Mouse (Mus musculus) cortical plate, adult 2 months (tissue): ENCODE results near the gene Mymx. TPM values are rescaled to one million over a fixed set of nuclear protein-coding genes. Genes with fewer than 3 reads are reported as not detected.
A peak's percentile ranks its signal among the peaks of the same experiment; 100 is the strongest.

Experiments used
- H3K27ac ChIP-seq: fragments of 200-500 bp; 2 replicates; pipeline ENCODE4 v1.5.1; 2012; ENCODE audit warnings: low read length, control low read depth, inconsistent platforms; ENCODE audit not compliant: insufficient read depth
- H3K4me1 ChIP-seq: fragments of 200-500 bp; 2 replicates; pipeline ENCODE4 v1.6.1; 2011; ENCODE audit warnings: low read length; ENCODE audit not compliant: control insufficient read depth, insufficient read depth
- H3K4me3 ChIP-seq: fragments of 200-500 bp; 2 replicates; pipeline ENCODE4 v1.5.1; 2011; ENCODE audit warnings: mild to moderate bottlenecking, low read length, control low read depth; ENCODE audit not compliant: insufficient read depth
- CTCF ChIP-seq: fragments of 200-500 bp; IDR thresholded peaks from 2 replicates; pipeline ENCODE4 v1.5.1; 2011; ENCODE audit warnings: mild to moderate bottlenecking, control low read depth, low read length; ENCODE audit not compliant: insufficient read depth; ENCODE audit errors: extremely low read depth
- POLR2A ChIP-seq: fragments of 200-500 bp; IDR thresholded peaks from 2 replicates; pipeline ENCODE4 v1.6.1; 2011; ENCODE audit warnings: mild to moderate bottlenecking, low read length, control low read depth; ENCODE audit not compliant: insufficient read depth; ENCODE audit errors: extremely low read depth
- polyA plus RNA-seq: library from polyadenylated mRNA; depleted of rRNA; stranded (reverse); fragments of >200 nt; gene quantifications from 2 replicates; pipeline ENCODE4 v1.2.3, GENCODE M21; 2012; rRNA removed

Gene Mymx
- polyA plus RNA-seq, result not detected in 2 replicates

DNA sequence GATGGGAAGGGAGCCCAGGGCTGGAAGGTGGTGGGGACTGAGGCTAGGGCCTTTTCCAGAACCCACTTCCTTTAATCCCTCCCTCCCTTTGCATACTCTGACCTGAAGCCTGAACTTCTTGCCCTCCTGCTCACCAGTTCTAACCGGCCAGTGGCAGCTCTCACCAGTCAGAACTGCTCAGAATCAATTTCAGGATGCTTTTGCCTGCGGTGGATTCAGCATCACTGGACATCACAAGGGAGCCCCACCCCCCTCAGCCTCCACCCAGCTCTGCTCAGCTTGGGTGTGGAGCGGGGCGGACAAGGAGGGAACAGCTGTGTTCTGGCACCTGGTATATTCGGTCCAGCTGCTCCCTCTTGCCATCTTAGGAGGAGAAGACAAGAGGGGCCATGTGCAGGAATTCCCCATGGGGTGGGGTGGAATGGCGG lies at the start of gene Mymx:
TSS of gene Mymx (minus strand) at position 226 of the 428 bp plus-strand sequence.
- TF ChIP-seq POLR2A (no peak), CTCF (no peak)
- Histone ChIP-seq H3K4me3 (no peak within 1 kb of the TSS), H3K4me1 (peaks cover under 1% of the 10 kb centered on the region; the same call in 1 of the 2 replicates), H3K27ac (no peak within 1 kb of the TSS)

DNA sequence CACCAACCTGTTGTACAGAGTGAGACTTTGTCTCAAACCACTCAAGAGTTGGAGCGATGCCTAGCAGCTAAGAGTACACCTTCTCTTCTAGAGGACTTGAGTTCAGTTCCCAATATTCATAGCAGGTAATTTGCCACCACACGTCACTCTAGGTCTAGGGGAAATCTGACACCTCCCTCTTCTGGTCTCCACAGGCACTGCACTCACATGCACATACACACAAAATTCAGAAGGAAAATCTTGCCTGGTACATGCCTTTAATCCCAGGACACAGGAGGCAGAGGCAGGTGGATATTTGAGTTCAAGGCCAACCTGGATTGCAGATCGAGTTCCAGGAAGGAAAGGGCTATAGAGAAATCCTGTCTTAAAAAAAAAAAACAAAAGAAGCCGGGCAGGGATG lies 42.3 kb upstream of the Mymx start:
- H3K4me1 ChIP-seq, result no peaks in the 10 kb centered on the region
- no peak overlapping the region for H3K27ac ChIP-seq
- no peak for TF ChIP-seq CTCF
- TF ChIP-seq POLR2A, result no peak
- H3K4me3 ChIP-seq, result no peak overlapping the region

DNA sequence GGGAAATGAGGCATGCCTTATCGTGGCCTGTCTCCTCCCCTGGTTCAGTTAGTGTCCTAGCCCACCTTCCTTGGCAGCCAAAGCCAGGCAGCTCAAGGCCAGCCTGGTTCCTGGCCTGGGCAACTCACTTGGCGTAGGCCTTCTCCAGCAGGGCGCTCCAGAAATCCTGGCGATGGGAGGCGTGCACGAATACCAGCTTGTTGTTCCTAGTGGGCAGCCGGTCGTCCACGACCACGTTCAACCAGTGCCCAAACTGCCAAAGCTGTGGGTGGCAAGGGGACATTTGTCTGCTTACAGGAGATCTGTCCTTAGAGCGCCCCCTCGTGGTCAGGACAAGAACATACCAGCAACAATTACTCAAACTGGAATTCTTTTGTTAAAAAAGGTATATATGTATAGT lies 40.8 kb upstream of the Mymx start:
- Histone ChIP-seq H3K4me3 (no peak overlapping the region), H3K4me1 (no peaks in the 10 kb centered on the region), H3K27ac (no peak overlapping the region)
- TF ChIP-seq POLR2A (no peak), CTCF (peak; percentile 83)

GRCm38 (mm10) chr17:45641981-45642380 lies 40.1 kb upstream of the Mymx start:
- TF ChIP-seq CTCF, result no peak
- no peak for TF ChIP-seq POLR2A
- Histone ChIP-seq H3K4me1 (no peaks in the 10 kb centered on the region), H3K27ac (no peak overlapping the region), H3K4me3 (no peak overlapping the region)

DNA sequence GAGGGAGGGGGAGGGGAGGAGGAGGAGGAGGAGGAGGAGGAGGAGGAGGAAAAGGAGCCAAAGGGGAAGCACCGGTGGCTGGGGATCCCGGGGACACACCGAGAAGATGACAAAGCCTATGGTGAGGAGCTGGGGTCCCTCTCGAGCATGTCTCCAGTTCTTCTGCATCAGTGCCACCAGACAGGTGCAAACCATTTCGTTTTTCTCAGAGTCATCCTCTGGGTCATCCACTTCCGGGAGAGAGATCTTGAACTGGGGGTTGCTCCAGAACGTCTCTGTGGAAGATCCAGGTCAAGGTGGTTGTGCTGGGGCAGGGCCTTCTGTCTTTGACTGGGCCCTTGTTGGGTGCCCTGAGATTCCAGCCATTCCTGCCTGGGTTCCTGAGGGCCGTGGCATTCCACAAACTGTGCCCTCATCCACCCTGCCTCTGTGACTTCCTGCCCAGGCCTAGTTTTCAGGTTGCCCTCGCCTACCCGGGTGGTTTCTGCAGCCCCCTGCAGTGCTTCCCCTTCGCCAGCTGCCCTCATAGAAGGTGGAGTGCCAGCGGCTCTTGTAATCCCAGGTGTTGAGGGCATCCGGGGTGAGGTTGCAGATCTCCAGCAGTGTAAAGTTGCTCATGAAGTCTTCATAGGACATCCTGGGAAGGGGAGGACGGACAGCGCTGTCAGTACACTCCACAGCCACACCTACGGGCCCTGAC lies 36.8 kb upstream of the Mymx start:
- Histone ChIP-seq H3K27ac (no peak overlapping the region), H3K4me3 (no peak overlapping the region), H3K4me1 (no peaks in the 10 kb centered on the region)
- no peak for TF ChIP-seq POLR2A
- TF ChIP-seq CTCF, result no peak

DNA sequence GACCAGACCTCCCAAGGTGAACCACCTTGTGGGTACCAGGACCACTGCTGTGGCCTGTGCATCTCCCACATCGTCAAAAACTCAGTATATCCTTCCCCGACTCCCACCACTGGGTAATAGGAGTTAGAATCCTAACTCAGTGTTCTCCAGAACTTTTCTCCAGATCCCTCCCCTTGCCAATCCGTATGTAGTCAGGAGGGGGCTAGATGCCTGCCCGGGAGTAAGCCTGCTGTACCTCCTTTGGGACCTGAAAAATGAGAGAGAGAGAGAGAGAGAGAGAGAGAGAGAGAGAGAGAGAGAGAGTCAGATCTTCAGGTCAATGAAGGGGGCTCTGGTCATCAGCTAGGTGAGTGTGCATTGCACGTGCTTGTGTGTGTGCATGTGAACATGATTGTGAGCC lies 32.1 kb upstream of the Mymx start:
- peaks cover 2% of the 10 kb centered on the region; the same call in 1 of the 2 replicates for H3K4me1 ChIP-seq
- H3K27ac ChIP-seq, result no peak overlapping the region
- TF ChIP-seq POLR2A (no peak), CTCF (no peak)
- H3K4me3 ChIP-seq, result no peak overlapping the region

DNA sequence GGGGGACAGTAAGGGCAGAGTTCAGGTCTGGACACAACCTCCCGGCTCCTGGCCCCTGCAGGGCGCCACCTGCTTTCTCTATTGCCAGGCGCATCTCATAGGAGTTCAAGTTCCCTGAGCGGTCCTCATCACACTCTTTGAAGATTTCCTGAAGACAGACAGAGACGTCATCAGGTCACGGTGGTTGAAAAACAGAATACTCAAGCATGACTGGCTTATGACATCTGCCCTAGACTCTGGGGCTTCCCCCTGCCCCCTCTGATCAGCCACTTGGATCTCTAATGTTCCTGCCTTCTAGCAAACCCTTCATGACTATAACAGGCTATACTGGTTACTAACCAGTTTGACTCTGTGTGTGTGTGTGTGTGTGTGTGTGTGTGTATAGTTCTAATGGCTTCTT lies 30.0 kb upstream of the Mymx start:
- Histone ChIP-seq H3K4me3 (no peak overlapping the region), H3K4me1 (peaks cover 2% of the 10 kb centered on the region; the same call in 1 of the 2 replicates), H3K27ac (no peak overlapping the region)
- TF ChIP-seq CTCF (no peak), POLR2A (no peak)

GRCm38 (mm10) chr17:45630992-45631391 lies 29.1 kb upstream of the Mymx start:
- peaks cover 2% of the 10 kb centered on the region; the same call in 1 of the 2 replicates for H3K4me1 ChIP-seq
- H3K4me3 ChIP-seq, result no peak overlapping the region
- TF ChIP-seq CTCF, result no peak
- TF ChIP-seq POLR2A, result no peak
- no peak overlapping the region for H3K27ac ChIP-seq

DNA sequence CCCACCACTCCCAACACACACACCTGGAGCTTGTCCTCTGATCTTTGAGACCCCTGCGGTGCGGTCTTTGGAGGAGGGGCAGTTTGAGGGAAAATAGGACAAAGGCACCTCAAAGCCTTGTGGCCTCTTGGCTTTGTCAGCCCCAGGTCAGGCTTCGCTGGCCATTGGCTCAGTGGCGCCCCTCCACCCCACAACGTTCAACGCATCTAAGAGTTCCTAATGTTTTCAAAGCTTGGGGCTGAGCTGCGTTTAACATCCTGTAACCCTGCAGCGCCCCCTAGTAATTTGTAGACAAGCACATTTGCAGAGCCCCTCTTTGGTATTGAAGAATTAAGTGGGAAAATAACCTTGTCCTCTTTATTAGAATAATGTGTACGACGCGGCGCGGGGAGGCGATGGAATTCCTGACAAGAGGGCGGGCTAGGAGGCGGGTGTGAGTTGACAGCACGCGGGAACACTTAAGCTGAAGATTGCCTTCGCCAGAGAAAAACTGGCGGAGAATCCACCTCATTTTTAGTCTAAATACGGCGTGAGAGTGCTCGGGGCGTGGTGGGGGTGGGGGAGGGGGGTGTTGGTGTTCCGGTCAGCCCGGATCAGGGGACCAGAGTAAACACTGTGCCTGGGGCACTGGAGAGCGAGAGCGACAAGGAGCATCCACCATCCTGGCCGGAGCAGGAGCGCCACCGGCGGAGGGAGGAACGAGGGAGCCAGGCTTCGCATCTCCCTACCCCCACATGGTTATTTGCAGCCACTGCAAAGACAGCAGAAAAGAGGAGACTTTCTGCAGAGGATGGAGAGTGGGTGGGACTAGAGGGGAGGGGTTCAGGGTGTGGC lies 28.2 kb upstream of the Mymx start:
- TF ChIP-seq CTCF (peak; percentile 49), POLR2A (peak; percentile 49; the same call in 1 of the 2 replicates)
- Histone ChIP-seq H3K27ac (no peak overlapping the region), H3K4me3 (peak overlapping the region; percentile 24), H3K4me1 (peaks cover 2% of the 10 kb centered on the region; the same call in 1 of the 2 replicates)
